Mouse (Mus musculus): Measurements from ENCODE around the gene Bid.

The Bid gene

DNA sequence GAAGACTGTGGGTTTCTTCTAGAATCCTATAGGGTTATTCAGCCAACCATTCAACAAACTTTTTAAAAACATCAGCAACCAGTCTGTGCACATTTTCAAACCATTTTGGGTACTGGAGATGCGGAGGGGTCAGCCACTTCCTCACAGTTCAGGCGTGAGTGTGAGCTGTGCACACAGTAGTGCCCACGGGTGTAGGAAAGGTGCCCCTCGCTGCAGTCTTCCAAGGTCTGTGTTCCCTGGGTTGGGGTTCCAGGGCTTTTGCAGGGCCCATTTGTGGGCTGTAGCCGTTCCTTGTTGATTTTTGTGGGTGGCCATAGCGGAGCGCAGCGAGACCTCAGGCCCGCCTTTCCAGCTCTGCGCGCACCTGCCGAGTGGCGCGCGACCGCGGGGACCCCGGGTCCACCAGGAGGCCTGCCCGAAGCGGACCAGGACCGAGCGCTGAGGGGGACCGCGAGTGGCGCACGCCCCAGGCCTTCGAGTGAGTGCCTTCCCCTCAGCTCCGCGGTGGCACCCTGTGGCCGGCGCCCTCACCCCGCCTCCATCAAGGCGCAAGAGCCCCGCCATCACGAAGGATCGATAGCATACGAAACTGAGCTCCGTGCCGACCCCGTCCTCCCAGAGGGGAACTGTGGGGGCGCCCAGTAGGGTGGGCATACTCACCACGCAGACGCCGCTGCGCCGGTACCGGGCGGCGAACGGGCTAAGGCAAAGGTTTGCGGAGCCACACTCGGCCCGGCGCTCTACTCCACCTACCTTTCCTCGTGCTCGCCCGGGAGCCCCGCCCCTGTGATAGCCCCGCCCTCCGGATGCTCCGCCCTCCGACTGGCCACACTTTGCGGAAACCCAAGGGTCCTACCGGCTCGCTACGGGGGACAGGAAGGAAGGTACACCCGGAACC lies at the start of gene Bid:
Gene Bid (minus strand): TSS at position 780 of the 898 bp plus-strand sequence.
- peak; percentile 88 for DNase-seq

DNA sequence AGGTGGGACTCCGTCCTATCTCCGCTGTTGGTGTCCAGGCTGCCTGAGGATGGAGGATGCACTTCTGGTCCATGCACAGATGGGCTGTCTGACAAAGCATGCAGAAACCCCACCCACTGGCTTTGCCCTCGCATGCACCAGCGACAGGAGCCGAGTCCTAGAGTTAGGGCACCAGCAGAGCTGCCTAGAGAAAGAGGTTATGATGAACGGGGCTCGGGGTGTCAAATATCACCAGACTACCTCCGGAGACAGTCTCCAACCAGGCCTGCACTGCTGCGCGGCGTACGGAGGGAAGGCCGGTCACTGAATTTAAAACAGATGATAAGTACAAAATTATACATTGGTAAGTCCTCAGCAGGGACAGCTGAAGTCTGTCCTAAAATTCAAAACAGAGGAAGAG lies 49.2 kb upstream of the Bid start:
- DNase-seq, result peak; percentile 66

DNA sequence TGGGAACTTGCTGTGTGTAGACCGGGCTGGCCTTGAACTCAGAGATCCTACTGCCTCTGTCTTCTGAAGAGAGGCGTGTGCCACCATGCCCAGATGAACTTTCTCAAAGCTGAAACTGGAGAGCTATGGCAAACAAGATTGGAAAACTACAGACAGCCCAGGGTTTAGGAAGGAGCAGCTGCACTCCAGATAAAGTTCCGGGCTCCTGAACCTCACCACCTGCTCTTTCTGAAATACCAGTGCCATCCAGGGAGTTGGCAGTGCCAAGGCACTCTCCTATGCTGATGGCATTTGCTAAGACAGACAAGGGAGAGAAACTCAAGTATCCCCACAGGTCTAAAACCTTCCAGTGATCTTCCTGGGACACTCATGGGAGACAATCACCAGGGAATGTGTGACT lies 47.5 kb upstream of the Bid start:
- no peak for DNase-seq

DNA sequence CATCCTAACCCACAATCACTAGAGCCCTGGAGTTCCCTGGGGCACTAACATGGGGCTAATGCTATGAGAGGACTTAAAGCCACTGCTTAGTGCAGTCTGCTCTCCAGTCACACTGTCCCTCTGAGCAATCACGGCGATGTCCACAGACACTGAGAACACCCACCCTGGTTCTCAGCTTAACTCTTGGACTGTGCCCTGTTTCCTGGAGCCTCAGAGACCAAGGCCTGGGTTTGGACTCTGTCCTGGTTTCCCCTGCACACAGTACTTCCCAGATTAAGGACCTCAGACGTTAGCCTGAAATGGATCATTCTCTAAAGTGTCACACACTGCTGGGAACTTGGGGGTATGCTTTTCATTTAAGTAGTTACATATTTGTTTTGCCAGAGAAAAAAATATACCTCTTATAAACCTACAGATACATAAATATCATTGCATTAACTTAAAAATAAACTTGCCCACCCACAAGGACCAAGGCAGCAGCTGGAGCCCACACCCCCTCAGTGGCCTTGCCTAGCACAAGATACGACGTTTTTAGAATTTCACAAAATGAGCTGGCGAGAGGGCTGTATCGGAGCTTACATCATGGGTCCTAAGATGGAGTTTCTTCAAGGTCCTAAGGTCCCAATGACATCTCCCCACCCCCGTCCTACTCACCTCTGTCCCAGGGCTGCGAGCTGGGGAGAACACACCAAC lies 43.8 kb upstream of the Bid start:
- DNase-seq, result no peak

DNA sequence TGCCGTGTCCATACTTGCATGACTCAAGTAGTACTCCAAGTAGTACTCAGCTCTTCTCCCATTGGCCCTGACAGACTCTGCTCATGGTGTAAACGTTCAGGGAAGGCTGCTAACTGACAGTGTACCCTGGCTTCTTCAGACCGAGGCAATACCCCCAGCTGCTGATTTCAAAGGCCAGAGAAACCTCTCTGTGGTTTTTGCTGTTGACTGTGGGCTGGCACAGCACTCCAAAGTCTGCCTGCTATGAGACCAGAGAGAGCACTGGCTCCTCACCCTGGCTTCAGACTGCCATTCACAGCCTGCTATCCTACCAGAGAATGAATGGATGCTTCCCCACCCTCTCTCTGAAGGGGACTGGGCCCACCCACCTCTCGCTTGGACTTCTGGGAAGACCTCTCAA lies 40.7 kb upstream of the Bid start:
- no peak for DNase-seq

DNA sequence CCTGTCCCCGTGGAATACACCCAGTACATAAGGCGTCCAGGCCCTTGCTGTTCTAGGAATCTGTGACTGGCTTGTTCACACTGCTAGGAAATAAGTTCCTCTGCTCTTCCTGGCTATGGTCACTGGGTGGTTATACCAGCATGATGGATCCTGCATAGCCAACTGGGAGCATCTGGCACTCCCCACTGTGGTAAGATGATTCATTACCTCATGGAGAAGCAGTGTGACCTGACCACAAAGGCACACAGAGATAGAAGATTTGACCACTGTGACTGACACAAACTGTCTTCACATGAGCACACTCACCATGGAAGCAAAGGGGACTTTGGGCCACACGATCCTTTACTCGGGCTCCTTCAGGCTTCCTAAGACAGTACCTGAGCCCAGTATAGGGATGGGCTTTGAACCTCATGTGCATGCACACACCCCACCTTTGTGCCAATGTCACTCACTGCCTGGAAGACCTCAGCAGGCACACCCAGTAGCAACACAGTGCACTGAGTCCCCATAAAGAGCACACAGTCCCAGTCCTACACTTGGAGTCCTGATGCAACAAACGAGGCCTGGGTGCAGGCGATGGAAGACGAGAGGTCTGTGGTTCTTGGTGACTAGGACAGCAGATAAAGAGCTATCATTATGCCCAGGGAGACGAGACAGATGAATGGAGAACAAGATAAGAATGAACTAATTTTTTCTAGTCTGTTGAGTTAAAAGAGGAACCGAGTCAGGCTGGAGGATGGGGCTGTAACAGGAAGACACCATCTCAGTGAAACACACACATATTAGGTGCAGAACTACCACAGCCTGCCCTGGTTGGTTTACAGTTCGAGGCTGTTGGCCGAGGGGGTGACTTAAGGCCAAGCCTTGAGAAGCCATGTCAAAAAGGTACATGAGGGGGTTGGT lies 39.9 kb upstream of the Bid start:
- no peak for DNase-seq

DNA sequence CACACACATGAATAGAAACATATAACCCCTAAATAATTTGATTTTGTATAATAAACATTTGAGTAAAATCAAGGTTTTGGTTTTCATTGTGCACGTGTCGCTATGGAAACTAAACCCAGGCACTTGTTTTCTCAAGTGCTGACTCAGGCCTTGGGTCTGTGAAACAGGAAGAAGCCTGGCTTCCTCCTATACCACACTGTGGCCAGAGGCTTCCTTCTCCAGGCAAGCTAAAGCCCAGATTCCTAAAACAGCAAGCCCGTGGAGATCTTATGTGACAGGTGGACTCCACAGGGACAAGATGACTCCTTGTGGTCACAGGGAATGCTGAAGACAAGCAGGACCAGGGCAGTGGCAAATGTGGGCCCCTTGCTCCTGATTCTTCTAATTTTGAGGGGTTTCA lies 38.6 kb upstream of the Bid start:
- no peak for DNase-seq

DNA sequence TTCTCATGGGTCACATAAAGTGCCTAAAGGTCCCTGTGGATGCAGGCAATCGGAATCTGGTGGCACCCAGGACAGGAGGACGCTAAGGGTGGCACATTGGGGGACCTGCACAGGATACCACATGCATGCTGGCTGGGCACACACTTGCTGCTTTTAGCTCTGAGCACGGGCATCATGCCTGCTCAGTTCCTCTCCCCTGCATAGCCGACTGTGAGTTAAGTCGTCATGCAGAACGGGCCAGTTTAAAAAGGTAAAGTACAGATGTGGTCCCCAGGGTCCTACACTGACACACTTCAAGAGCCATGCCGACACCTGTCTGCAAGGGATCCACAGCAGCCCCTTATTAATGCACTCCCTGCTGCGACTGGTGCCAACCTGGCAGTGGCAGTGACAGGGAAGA lies 37.6 kb upstream of the Bid start:
- DNase-seq, result no peak

DNA sequence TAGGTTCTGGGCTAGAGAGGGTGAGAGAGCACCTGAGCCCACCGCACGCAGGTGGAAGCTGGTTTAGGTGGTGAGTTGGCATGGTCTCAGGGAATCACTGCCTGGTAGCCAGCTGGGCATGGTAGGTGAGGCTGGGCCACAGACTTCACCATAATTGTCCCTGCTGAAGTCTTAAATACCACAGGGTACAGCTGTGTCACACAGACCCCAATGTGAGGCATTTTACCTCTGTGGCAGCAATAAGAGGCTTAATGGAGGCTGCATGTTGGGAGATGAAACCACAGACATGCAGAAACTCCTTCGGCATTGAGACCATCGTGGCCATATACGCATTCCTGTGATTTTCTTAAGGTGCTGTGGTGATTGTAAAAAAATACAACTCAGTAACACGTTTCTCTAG lies 35.8 kb upstream of the Bid start:
- no peak for DNase-seq

DNA sequence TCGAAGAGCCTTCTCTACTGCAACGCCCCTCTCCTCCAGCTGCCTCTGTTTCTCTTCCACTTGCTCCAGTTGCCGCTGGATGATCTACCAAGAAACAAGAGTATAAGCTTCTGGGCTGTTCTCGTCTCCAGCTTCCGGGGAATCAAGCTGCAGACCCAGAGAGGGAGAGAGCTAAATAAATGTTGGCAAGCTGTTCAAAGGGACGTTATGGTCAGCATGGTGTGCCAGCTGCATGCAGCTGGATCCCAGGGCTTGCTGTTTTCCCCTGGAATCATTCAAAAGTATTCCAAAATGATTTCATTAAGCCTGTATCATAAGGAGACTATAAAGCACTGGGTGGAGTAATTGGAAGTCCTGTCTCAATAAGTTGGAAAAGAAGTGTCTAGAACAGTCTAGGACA lies 34.7 kb upstream of the Bid start:
- no peak for DNase-seq

DNA sequence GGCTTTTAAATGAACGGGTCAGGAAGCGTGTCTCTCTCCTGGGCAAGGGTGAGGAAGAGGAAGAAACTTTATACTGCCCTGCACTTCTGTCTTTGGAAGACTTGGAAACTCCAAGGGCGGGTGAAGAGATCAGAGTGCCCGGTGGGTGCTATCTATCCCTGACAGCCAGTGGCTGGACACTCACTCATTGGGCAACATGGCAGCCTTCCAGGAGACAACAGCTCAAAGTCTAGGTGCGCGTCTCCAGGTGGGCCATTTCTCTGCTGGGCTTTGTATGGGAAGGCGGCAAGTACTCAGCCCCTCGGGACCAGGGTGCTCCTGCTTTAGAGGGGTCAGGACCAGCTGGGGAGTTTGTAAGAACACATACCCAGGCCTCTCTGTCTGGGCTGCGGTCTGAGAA lies 28.9 kb upstream of the Bid start:
- DNase-seq, result no peak

DNA sequence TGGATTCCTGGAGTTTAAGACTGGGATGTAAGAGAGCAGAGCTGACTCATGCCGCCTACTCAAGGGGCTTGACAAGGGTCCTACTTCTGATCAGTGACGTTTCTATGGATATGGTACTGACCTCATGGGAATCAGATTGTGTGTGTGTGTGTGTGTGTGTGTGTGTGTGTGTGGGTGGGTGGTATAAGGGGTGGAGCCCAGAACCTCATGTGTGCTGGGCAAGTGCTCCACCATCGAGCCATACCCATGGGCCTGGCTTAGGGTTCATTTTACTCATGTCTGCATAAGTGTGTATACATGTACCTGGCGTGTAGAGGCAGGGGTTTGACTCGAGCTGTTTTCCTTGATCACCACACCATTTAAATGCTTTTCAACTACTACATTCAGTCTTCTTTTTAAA lies 27.3 kb upstream of the Bid start:
- no peak for DNase-seq

DNA sequence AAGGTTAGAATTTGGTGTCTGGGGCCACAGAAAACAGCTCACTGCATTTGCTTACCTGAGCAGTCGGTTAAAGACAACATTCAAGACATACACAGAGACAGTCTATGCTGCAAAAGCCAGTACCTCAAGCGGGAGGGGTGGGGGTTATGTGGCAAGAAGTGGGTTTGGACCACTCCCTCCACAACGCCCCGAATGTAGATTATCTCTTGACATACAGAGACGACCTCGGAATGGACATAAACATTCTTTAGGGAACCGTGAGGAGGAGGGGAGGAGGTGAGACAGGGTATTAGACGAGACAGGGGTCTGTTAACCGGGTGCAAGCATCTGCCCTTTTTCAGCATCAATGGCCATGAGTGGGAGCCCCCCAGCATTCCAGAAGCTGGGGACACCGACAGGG lies 26.9 kb upstream of the Bid start:
- no peak for DNase-seq

DNA sequence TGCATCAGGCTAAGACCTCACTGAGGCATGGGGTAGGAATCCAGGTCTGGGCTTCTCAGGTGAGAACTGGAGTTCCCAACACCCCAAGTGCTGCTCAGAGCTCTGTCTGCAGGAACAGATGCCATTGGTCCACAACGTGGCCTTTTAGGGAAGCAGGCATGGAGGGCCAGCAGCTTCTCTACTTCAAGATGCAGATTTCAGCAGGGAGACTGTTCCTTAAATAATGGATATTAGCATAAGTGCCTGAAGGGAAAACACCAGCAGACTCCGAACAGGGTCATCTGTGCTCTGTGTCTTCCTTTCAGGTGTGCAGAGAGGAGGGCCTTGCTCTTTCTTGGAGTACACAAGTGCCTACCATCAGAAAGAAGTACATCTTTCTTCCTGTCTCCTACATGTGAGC lies 26.4 kb upstream of the Bid start:
- DNase-seq, result no peak

DNA sequence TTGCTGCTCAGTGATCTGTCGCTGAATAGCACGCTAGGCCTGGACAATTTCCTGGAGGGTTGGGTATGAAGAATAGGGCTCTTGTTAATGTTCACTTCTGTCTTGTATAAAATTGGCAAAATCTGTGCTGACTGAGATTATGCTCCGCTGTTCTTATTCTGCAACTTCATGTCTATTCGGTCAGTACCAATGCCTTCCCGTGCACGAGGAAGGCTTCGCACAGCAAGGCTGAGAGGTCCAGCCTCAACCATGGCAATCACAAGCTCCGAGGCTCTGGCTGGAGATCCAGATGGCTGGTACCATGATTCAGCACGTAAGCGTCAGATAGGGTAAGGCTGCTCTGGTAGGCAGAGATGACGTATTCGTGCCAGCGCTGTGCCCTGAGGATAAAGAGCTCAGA lies 24.9 kb upstream of the Bid start:
- DNase-seq, result no peak

DNA sequence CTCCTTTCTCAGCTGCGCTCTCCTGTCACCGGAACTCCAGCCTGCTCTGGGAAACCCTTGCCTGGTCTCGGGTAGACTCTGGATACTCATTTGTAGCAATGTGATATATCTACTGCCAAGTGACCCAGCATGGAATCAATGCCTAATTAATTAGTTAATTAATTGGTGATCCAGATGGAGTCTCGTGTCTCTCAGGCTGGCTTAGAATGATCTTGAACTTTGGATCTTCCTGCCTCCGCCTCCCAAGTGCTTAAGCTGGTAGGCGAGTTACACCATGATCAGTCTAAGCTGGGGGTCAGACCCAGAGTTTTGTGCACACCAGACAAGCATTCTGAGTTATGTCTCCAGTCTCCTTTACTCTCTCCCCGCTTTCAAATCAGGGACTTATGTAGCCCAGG lies 24.4 kb upstream of the Bid start:
- no peak for DNase-seq

DNA sequence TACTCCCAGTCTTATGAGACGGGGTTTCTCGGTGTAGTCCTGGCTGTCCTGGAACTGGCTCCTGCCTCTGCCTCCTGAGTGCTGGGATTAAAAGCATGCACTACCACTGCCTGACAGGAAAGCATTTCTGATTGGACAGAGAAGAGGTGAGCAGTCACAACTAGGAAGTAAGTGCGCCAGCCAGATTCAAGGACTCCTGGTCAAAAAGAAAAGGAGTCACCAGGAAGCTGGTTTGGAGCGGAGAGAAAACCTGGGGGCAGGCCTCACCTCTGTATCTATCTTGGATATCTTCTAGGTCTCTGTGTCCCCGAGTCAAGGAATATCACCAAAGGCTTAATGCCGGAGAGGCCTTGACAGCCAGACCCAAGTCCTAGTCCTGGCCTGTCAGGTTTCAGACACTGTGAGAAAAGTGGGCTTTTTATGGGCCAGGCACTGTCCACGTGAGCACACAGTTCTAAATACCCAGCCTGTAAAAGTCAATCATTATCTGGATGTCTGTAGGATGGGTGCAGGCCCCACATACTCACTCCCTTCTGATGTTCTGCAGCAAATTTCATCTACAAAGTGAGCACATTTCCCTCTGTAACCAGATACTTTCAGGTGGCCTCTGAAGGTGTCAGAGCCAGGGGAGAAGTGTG lies 23.9 kb upstream of the Bid start:
- DNase-seq, result no peak

DNA sequence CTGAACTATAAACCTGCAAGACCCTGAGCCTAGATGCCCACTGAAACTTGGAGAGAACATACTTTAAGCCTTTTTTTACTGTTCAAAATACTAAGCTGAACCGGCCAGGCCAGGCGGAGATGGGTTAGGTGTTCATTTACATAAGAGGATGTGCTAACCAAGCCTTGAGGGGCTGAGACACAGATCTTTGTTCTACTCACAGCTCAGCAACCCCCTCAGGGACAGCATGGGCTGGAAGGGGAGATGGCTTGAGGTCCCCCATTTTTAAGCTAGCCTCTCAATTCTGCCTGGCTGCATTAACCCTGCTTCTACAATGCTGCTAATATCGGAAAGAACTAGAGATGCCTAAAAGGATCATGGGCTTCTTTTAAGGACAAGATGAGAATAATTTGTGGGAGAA lies 23.1 kb upstream of the Bid start:
- no peak for DNase-seq

DNA sequence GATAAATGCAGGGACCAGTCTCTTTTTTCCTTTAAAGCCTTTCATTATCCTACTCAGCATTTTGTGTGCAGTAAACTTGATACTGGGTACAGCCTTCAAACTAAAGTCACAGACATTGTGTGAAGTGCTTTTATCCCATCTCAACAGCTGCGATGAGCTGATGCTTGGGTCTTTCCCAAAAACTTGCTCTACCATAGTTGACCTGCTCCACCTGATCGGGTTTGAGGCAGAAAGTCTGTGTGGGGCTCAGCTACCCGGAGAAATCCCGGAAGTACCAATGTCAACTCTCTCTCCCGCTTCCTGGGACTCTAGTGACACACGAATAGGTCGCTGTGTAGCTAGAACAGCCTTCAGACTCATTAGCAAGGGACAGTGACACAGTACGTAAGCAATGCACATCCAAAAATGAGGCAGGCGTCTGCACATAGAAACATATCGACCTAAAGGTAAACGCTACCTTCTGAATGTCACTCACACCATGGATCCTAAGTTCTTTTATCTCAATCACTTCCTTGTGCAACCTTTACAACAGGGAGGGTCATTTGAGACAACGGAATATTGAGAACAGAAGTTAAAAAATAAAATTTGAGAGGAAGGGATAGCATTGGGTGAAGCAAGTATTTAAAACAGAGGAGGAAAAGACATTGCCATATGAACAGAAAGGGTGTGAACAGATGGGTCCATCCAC lies 22.3 kb upstream of the Bid start:
- no peak for DNase-seq

DNA sequence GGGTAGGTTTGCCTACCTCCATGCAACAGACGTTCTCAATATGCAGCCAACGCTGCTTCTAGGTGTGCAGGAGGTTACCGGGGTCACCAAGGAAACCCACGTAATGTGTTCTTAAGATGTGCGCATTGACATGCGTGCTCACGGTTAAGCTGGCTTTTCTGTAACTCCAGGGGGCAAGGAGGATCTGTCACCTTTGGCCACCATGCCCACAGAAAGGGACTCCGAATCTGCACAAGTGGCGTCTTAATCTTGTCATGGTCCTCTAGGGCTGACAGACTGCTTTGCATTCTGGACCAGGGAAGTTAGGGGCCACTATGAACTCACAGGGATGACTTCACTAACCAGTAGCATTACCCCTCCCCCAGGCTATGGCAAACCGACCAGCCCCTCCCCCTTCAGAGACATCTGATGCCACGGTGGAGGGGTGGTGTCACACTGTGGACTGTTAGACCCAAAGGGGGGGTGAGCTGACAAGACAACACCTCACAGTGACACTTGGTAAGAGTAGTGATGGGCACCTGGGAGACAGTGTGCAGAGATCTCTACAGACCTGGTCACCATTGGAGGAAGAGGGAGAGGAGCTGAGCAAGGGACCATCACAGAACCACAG lies 21.5 kb upstream of the Bid start:
- no peak for DNase-seq

DNA sequence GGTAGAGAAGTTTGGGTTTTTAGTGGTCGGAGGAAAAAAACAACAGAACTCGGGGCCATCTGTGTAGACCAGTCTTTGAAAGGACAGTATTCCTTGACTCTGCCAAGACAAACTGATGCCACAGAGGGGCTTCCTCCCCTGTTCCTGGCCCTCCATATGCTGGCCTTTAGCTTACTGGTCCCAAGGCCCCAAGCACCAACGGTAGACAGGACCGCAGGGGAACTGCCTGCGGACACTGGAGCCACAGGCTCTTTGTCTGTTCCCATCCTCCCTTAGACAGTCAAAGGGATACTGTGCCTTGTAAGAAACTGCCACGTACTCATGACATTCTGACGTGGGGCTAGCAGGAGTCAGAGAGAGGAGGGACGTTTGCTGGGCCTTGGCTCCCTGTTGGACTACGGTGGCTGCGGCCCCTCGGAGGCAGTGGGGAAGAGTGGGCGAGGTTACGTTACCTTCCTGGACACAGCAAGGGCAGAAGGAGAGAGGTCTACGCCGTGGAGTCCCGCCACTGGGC lies 20.5 kb upstream of the Bid start:
- DNase-seq, result no peak

DNA sequence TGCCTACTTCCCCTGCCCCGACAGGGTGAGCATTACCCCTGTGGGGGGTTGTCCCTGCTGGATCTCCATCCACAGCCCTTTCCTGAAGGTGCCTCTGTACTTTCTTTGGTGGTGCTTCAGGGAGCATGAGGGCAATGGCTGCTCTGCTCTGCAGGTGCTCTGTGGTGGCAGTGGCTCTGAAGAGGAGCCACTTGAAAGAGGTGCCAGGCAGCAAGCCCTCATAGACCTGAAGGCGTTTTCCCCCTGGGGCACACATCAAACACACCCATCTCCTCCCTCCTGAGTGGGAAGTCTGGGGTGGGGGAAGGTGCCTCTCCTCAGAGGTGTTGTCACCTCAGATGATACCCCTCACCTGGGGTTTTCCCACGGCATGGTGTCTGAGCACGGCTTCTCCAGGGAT lies 17.5 kb upstream of the Bid start:
- DNase-seq, result no peak

Data from embryo, embryonic 11 days (tissue).